Mouse (Mus musculus) hindbrain, embryonic 10.5 days (tissue): ENCODE measurements at regions not wholly inside any gene's neighbourhood (a gene's known extent, or its start where the extent isn't known, plus 50 kb on each side); places are given as distances from the start of the nearest gene placed in this dataset.
"Not testable (repeated sequence)": the region's sequence is repeated elsewhere in the genome, so short reads cannot be mapped to it uniquely, and the experiment has no call there.

ENCODE experiments used
- DNase-seq: peaks from one replicate; pipeline ENCODE4 v3.0.0-alpha.2; 2017; ENCODE audit warnings: low spot score
- H3K27ac ChIP-seq: fragments of 300-500 bp; sonication (generic); 2 replicates; pipeline ENCODE4 v1.5.1; 2016; ENCODE audit warnings: mild to moderate bottlenecking, moderate library complexity
- H3K27me3 ChIP-seq: fragments of 300-500 bp; sonication (generic); 2 replicates; pipeline ENCODE4 v1.6.1; 2016; ENCODE audit warnings: mild to moderate bottlenecking; ENCODE audit not compliant: poor library complexity, insufficient read depth, severe bottlenecking
- H3K36me3 ChIP-seq: fragments of 300-500 bp; sonication (generic); 2 replicates; pipeline ENCODE4 v1.6.1; 2016; ENCODE audit warnings: mild to moderate bottlenecking, moderate library complexity
- H3K4me1 ChIP-seq: fragments of 300-500 bp; sonication (generic); replicated peaks from 2 replicates; pipeline ENCODE4 v1.6.1; 2016; ENCODE audit warnings: mild to moderate bottlenecking
- H3K4me3 ChIP-seq: fragments of 300-500 bp; sonication (generic); 2 replicates; pipeline ENCODE4 v1.5.1; 2016; ENCODE audit warnings: mild to moderate bottlenecking, moderate library complexity
- H3K9me3 ChIP-seq: fragments of 300-500 bp; sonication (generic); 2 replicates; pipeline ENCODE4 v1.6.1; 2016; ENCODE audit warnings: mild to moderate bottlenecking, moderate library complexity
- WGBS: fragments of 180-500 bp; shearing (Covaris S2); methylation state at CpG from one replicate; pipeline ENCODE4 v1.1.7; 2016; 5-methylcytosine and 5-hydroxymethylcytosine counted together

DNA sequence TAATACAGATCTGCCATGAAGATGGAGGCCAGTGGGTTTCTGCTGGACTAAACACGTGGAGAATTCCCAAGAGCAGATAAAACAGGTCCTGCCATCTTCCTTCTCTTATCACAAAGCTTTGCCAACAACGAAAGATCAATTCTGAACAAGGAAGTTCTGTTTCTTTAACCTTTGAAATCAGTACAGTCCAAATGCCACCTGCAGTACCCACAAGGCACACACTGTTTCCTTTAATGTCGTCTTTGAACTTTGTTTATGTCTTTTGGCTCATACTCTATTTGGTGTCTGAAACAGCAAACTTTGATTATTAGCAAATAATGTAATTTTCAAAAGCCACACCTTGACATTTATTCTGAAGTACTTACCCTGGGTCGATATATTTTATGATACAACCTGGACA, 536.5 kb downstream of the Bckdhb start:
- Histone ChIP-seq H3K4me1 (no peaks in the 10 kb centered on the region), H3K27me3 (no peaks in the 10 kb centered on the region), H3K4me3 (no peak overlapping the region), H3K27ac (no peak overlapping the region), H3K9me3 (no peaks in the 10 kb centered on the region), H3K36me3 (no peaks in the 10 kb centered on the region)
- WGBS = 80% methylated on average over 4 of the region's 4 CpGs
- no peak for DNase-seq

DNA sequence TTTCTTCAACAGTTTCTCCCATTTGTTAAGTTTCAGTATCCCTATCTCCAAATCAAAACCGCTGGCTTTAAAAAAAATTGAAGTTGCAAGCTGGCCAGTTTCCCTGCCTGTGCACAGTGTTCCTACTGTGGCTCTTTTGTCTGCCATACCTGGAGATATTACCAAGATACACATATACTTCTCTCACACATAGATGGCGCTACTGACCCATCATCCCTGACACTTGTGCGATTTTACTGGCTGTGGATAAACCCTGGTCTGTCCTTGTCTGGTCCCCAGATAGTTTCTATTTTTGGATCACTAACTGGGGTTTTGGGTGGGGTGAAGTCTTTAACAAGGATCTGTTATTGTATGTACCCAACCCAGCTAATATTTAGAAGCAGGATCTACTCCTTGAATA, 541.8 kb downstream of the Bckdhb start:
- no peak overlapping the region for H3K27ac ChIP-seq
- no peaks in the 10 kb centered on the region for H3K27me3 ChIP-seq
- no peaks in the 10 kb centered on the region for H3K9me3 ChIP-seq
- H3K4me1 ChIP-seq = no peaks in the 10 kb centered on the region
- WGBS = 8% methylated on average over 3 of the region's 3 CpGs
- H3K36me3 ChIP-seq = no peaks in the 10 kb centered on the region
- peak; percentile 15 for DNase-seq
- no peak overlapping the region for H3K4me3 ChIP-seq

DNA sequence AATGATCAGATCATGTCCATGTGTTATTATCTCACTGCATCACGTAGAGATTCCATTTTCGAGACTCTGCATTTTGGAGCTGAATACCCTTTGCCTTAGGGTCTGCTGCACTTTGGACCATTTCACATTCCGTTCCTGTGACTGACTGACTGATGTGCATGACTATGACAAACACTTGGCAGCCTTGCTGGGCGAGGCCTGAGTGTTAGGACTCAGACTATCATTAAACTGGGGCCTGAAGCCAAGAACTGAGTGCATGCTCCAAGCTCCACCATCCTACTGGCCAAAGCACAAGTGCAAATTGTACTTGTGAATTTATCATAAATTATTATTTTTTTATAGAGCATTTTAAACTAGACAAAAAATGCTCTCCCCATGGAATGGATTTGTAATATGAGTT, 547.8 kb downstream of the Bckdhb start:
- no peak overlapping the region for H3K4me3 ChIP-seq
- DNase-seq = no peak
- H3K27me3 ChIP-seq = no peaks in the 10 kb centered on the region
- H3K36me3 ChIP-seq = no peaks in the 10 kb centered on the region
- 83% methylated on average over 4 of the region's 4 CpGs for WGBS
- no peaks in the 10 kb centered on the region for H3K4me1 ChIP-seq
- no peak overlapping the region for H3K27ac ChIP-seq
- H3K9me3 ChIP-seq = no peaks in the 10 kb centered on the region

DNA sequence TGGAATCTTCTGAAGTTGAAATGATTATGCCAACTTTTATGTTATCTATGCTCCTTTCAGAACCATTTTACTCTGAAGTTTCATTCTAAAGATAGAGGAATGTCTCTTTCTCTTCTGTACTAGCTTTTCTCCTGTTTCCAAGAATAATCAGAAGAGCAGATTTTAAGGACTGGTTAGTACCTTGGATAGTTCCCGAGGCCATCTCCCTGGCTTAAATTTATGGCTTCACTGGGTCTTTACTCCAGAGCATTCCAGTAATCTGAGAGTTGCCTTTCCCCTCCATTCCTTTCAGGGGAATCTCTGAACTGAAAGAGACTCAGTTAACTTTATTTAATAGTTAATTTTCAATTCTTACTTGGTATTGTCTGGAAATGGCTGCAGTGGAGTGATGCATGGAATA, 551.0 kb downstream of the Bckdhb start:
- H3K27me3 ChIP-seq = no peaks in the 10 kb centered on the region
- 57% methylated on average over 1 of the region's 1 CpGs for WGBS
- H3K9me3 ChIP-seq = no peaks in the 10 kb centered on the region
- H3K4me3 ChIP-seq = no peak overlapping the region
- no peak for DNase-seq
- no peak overlapping the region for H3K27ac ChIP-seq
- H3K36me3 ChIP-seq = no peaks in the 10 kb centered on the region
- H3K4me1 ChIP-seq = no peaks in the 10 kb centered on the region

DNA sequence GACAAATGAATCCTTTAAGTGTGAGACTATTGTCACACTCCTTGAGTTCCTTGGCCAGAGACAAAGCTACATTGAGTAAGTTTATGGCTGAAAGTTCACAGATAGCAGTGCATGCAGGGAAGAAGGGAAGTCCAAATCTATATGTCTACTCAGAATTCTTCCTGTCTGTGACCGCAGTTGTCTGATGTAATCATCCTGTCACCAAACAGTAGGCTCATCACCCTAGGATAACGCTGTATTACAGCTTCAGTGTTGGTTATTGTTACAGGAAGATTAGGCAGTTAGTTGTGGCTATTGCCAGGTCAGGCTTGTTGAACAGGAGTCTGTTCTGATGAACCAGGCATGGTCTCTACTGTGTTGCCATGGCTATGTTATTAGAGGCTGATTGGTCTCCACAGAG, 574.6 kb downstream of the Bckdhb start:
- Histone ChIP-seq H3K27me3 (no peaks in the 10 kb centered on the region), H3K4me3 (no peak overlapping the region), H3K9me3 (no peaks in the 10 kb centered on the region), H3K27ac (no peak overlapping the region), H3K4me1 (no peaks in the 10 kb centered on the region), H3K36me3 (no peaks in the 10 kb centered on the region)
- no peak for DNase-seq
- WGBS = 88% methylated on average over 2 of the region's 2 CpGs

DNA sequence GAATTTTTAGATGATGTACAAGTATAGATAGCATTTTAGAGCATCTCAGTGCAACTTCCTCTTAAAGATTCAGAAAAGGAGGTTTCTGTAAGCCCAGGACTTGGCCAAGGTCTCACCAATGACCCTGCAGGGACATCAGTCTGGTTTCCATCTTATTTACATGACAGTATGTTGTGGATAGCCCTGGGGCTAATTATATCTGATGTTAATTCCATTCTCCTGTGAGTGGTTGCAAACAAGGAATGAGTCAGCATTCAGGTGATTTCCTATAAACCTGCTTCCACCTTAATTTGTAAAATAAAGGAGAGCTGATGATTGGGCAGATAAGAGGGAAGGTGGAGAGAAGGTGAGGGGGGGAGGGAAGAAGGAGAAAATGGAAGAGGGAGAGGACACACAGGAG, 578.0 kb downstream of the Bckdhb start:
- H3K4me1 ChIP-seq, DNase-seq: not testable (repeated sequence)

DNA sequence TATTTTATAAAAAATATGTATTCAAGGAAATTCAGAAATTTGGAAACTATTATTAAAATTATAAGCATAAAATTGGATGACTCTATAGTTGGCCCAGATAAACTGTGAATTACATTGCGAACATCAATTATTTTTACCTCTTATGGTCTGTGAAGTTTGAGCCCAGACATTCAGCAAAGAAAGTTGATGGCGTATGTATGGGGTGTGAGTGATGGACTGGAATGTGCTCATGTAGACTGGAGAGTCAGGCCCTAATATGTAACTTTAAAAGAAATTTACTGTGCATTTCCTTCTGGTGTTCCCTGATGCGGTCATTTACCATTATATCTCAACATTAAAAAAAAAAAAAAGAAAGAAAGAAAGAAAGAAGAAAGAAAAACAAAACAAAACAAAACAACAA, 592.1 kb downstream of the Bckdhb start:
- Histone ChIP-seq H3K36me3 (no peaks in the 10 kb centered on the region), H3K27ac (no peak overlapping the region), H3K9me3 (no peaks in the 10 kb centered on the region), H3K27me3 (no peaks in the 10 kb centered on the region), H3K4me1 (no peaks in the 10 kb centered on the region), H3K4me3 (no peak overlapping the region)
- WGBS = 94% methylated on average over 3 of the region's 3 CpGs
- DNase-seq = no peak

More for the DNA sequence above, 578.0 kb downstream of the Bckdhb start:
- not testable (repeated sequence) for H3K9me3 ChIP-seq, H3K27me3 ChIP-seq, H3K36me3 ChIP-seq, H3K27ac ChIP-seq, H3K4me3 ChIP-seq

DNA sequence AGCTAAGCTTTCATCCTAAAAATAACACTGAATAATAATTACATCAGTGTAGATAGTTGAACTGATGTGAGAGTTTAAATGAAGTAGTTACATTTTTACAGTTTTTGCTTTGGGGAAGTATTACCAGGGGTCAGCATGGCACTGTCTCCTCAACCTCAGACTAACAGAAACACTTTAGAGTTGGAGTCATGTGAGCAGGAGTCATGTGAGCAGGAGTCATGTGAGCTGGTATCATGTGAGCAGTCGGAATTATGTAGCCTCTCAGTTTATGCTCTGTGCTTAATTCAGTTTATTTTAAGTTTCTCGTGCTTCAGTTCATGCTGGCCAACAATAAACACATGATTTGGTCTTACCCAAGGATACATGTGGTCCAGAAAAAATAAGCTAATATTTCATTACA, 620.5 kb downstream of the Bckdhb start:
- Histone ChIP-seq H3K27ac (no peak overlapping the region), H3K9me3 (no peaks in the 10 kb centered on the region), H3K36me3 (no peaks in the 10 kb centered on the region), H3K27me3 (no peaks in the 10 kb centered on the region), H3K4me1 (no peaks in the 10 kb centered on the region), H3K4me3 (no peak overlapping the region)
- 80% methylated on average over 2 of the region's 2 CpGs for WGBS
- no peak for DNase-seq

DNA sequence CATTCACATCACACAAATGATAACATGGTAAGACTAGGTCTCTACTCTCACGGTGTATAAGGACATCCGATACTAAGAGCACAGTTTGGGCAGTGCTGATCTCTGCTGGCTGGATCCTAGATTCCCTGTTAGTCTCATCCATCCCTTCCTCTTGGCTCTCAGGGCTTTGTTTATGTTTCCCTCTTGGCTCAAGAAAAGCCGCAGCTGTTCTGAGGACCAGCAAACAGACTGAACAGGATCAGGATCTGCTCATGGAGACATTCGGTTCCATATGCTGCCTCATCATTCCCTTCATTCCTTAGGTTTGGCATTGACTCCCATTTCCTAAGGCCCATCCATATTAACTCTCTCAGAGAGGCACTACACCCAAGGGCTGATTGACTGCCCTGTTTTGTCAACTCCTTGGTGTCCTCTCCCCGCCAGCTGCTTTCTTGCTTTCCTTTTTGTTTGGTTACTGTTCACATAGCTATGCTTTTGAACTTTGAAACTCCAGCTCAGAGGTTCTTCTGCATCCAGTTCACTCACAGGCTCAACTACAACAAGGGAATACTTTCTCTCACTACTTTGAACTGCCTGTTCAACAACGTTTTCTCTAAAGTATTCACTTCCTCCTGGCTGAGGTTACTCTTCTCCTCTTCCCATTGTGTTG, 623.2 kb downstream of the Bckdhb start:
- Histone ChIP-seq H3K27ac (no peak overlapping the region), H3K36me3 (no peaks in the 10 kb centered on the region), H3K27me3 (no peaks in the 10 kb centered on the region), H3K4me3 (no peak overlapping the region), H3K4me1 (no peaks in the 10 kb centered on the region), H3K9me3 (no peaks in the 10 kb centered on the region)
- no peak for DNase-seq
- 76% methylated on average over 6 of the region's 6 CpGs for WGBS

DNA sequence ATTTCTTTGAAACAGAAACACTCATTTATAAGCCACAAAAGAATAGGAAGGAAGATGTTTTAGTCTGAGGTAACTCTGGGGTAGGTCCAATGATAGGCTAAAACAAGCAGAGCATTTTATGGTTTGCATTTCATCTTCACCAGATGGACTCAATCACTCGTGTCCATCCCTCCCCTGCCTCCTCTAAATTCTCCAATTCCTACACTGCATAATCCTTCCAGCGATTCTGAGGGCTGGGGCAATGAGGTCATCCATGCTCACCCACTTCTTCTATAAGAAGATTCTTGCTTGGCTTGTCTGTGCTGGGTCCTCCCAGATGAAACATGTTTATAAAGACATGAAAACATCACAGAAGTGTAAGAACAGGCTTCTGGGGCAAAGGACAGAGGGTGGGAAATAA, 630.3 kb downstream of the Bckdhb start:
- WGBS = 60% methylated on average over 2 of the region's 2 CpGs
- no peak overlapping the region for H3K27ac ChIP-seq

DNA sequence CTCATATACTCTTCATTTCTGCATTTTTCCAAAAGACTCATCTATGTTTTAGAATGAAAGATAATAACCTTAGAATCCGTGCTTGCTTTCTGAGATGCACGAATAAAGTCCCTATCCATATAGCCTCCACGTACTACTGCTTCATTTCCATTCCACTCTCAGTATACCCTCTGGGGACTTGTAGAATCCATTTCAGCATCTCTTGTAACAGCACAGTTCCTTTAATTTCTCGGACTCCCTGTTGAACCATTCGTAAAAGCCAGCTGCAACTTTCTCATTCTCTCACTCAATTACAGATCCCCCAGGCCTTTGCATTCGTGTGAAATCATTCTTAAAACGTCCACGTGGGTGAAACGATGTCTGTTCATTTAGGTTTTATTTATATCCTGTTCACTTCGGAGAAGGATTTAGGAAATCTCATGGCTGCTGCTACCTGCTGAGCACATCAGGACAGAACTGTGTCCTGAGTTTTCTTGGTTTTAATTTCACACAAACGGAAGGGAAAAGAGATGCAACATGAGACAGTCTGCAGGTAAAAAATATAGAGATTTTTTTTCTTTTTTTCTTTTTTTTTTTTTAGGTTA, 631.4 kb downstream of the Bckdhb start:
- Histone ChIP-seq H3K4me1 (no peaks in the 10 kb centered on the region), H3K27me3 (no peaks in the 10 kb centered on the region), H3K4me3 (no peak overlapping the region), H3K36me3 (no peaks in the 10 kb centered on the region), H3K9me3 (no peaks in the 10 kb centered on the region), H3K27ac (no peak overlapping the region)
- WGBS = 75% methylated on average over 11 of the region's 11 CpGs
- DNase-seq = no peak

More for the DNA sequence above, 630.3 kb downstream of the Bckdhb start:
- DNase-seq = no peak
- no peaks in the 10 kb centered on the region for H3K9me3 ChIP-seq
- no peaks in the 10 kb centered on the region for H3K4me1 ChIP-seq
- no peaks in the 10 kb centered on the region for H3K27me3 ChIP-seq
- H3K36me3 ChIP-seq = no peaks in the 10 kb centered on the region
- no peak overlapping the region for H3K4me3 ChIP-seq

DNA sequence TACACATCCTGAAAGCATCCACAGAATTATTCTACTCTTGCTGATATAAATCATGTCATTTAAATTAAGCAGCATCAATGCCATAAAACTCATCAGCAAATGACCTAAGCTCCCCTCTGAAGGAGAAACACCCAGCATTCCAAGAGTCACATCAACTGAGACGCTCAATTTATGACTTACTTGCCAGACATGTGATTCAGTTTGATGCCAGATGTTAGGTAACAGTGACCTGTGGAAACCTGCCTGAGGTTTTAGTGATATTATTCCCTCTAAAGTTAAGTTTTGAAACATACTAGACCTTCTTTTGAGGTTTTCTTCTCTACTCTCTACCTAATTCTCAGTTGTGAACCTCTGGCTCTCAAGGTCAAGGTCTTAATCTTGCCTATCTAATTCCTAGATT, 633.4 kb downstream of the Bckdhb start:
- no peaks in the 10 kb centered on the region for H3K9me3 ChIP-seq
- no peaks in the 10 kb centered on the region for H3K4me1 ChIP-seq
- 91% methylated on average over 1 of the region's 1 CpGs for WGBS
- no peak overlapping the region for H3K27ac ChIP-seq
- no peak overlapping the region for H3K4me3 ChIP-seq
- no peaks in the 10 kb centered on the region for H3K36me3 ChIP-seq
- no peaks in the 10 kb centered on the region for H3K27me3 ChIP-seq
- no peak for DNase-seq

DNA sequence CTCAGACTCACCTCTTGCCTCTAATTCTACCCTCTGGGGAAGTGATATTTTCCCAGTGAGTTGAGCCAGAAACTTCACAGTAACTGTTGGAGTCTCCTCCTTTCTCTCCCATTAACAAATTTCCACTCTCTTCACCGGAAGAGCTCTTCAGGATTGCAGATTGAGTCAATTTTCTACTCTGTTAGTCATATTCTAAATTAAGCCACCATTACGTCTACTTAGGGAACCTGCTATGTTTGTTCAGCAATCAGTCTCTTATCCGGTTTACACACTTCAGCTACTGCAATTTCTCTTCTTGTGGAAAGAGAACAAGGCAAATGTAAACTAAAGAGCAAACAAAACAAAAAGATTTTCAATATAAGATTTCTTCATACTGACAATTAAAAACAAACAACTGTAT, 644.6 kb downstream of the Bckdhb start:
- Histone ChIP-seq H3K9me3 (no peaks in the 10 kb centered on the region), H3K27me3 (no peaks in the 10 kb centered on the region), H3K36me3 (no peaks in the 10 kb centered on the region), H3K27ac (no peak overlapping the region), H3K4me3 (no peak overlapping the region), H3K4me1 (no peaks in the 10 kb centered on the region)
- WGBS = 86% methylated on average over 3 of the region's 3 CpGs
- DNase-seq = no peak

DNA sequence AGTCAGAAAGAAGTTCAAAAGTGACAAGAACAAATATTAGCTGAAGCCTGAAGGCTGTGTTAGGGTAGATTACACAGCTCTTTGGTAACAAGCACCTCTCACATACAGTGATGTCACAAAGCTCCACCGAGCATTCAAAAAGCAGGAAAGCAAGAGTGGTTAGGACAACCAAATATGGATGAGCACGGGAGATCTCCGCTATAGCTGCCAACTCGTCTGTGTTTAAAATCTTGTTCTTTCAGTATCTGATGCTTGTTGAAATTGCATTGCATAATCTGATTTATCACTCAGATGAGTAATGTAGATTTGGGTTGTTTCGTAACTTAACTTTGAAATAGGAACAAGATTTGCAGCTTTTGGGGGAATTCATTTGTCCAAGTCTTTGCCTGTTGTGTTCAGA, 652.8 kb downstream of the Bckdhb start:
- Histone ChIP-seq H3K4me1 (no peaks in the 10 kb centered on the region), H3K27ac (no peak overlapping the region), H3K27me3 (no peaks in the 10 kb centered on the region), H3K36me3 (no peaks in the 10 kb centered on the region), H3K4me3 (no peak overlapping the region), H3K9me3 (no peaks in the 10 kb centered on the region)
- 91% methylated on average over 5 of the region's 5 CpGs for WGBS
- no peak for DNase-seq
